Mouse (Mus musculus): Measurements from ENCODE around the gene Abca4. TPM values are rescaled to one million over a fixed set of nuclear protein-coding genes. Genes with fewer than 3 reads are reported as not detected.
A peak's percentile ranks its signal among the peaks of the same experiment; 100 is the strongest.
"Not testable (repeated sequence)": the region's sequence is repeated elsewhere in the genome, so short reads cannot be mapped to it uniquely, and the experiment has no call there.

Abca4 gene
- polyA plus RNA-seq, 1 experiment from 2014 or later: 1.5 TPM

- 67% methylated on average over 15 of the region's 15 CpGs for WGBS
- no peak overlapping the region for H3K4me3 ChIP-seq
- no peak overlapping the region for H3K9ac ChIP-seq
- H3K4me1 ChIP-seq: 0 out of 2 replicates have a peak, but pooled peaks cover 7% of the 10 kb centered on the region
- no peaks in the 10 kb centered on the region for H3K9me3 ChIP-seq
- H3K27me3 ChIP-seq: no peaks in the 10 kb centered on the region
- no peak overlapping the region for H3K27ac ChIP-seq
- ATAC-seq (ENCODE audit: borderline replicate concordance, extremely low read depth, low FRiP score, low TSS enrichment): no peak
- no peak overlapping the region for H3K4me2 ChIP-seq
- no peaks in the 10 kb centered on the region for H3K36me3 ChIP-seq
Observed at GRCm38 (mm10) chr3:122208296-122209225, 164.3 kb downstream of the Abca4 start.

DNA sequence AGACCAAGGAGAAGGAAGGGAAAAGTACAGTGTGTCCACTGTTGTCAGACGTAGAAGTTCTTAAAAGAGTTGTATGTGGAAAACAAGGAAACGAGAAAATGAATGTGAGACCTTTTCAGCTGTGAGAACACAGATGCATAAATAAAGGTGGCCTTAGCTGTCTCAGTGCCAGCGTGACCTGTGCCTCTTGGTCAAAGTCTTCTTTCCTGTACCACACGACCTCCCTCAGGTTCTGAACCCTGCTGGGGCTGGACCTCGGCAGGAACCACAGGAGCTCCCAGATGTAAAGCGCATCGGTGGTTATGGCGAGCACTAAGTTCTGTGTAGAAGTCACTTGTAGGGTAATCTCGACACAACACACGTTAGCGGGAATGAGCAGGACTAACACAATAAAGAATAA, 165.3 kb downstream of the Abca4 start:
- no peaks in the 10 kb centered on the region for H3K27me3 ChIP-seq
- H3K4me1 ChIP-seq: 0 out of 2 replicates have a peak, but pooled peaks cover 7% of the 10 kb centered on the region
- H3K4me2 ChIP-seq: no peak overlapping the region
- no peak overlapping the region for H3K4me3 ChIP-seq
- H3K27ac ChIP-seq: no peak overlapping the region
- WGBS: 84% methylated on average over 11 of the region's 11 CpGs
- H3K36me3 ChIP-seq: no peaks in the 10 kb centered on the region
- no peak overlapping the region for H3K9ac ChIP-seq
- H3K9me3 ChIP-seq: no peaks in the 10 kb centered on the region
- no peak for ATAC-seq (ENCODE audit: borderline replicate concordance, extremely low read depth, low FRiP score, low TSS enrichment)

DNA sequence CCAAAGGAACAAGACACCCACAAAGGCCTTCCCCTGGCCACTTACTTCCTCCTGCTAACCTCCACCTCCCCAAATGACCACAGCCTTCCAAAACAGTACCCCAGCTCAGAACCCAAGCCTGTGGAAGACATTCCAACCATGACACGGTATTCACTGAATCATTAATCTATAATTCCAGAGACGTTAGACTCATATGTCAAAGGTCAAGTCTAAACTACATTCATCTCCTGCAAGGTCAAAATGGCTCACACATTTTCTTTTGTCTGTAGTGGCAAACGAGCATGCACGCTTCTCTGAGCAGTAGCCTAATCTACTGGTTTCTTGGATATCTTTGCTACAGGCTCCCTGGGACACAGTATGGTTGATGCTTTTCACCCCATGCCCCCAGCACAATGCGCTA, 166.2 kb downstream of the Abca4 start:
- peak overlapping the region; percentile 5; the same call in 1 of the 2 replicates for H3K27ac ChIP-seq
- no peaks in the 10 kb centered on the region for H3K36me3 ChIP-seq
- no peak overlapping the region for H3K4me2 ChIP-seq
- no peak overlapping the region for H3K4me3 ChIP-seq
- H3K9ac ChIP-seq: no peak overlapping the region
- WGBS: 46% methylated on average over 5 of the region's 5 CpGs
- H3K27me3 ChIP-seq: no peaks in the 10 kb centered on the region
- H3K4me1 ChIP-seq: 0 out of 2 replicates have a peak, but pooled peaks cover 7% of the 10 kb centered on the region
- 0 out of 2 replicates have a peak, but pooled peaks have one; percentile 35 for ATAC-seq (ENCODE audit: borderline replicate concordance, extremely low read depth, low FRiP score, low TSS enrichment)
- H3K9me3 ChIP-seq: no peaks in the 10 kb centered on the region

GRCm38 (mm10) chr3:122210846-122211245, 166.6 kb downstream of the Abca4 start:
- Histone ChIP-seq H3K27me3 (no peaks in the 10 kb centered on the region), H3K9me3 (no peaks in the 10 kb centered on the region), H3K36me3 (no peaks in the 10 kb centered on the region), H3K27ac (0 out of 2 replicates have a peak overlapping the region, but pooled peaks have one; percentile 5), H3K4me2 (no peak overlapping the region), H3K9ac (no peak overlapping the region), H3K4me3 (no peak overlapping the region), H3K4me1 (0 out of 2 replicates have a peak, but pooled peaks cover 7% of the 10 kb centered on the region)
- ATAC-seq (ENCODE audit: borderline replicate concordance, extremely low read depth, low FRiP score, low TSS enrichment): peak; percentile 57; the same call in 1 of the 2 replicates
- 51% methylated on average over 7 of the region's 7 CpGs for WGBS

GRCm38 (mm10) chr3:122211446-122212125, 167.3 kb downstream of the Abca4 start:
- no peak overlapping the region for H3K4me2 ChIP-seq
- H3K4me1 ChIP-seq: 0 out of 2 replicates have a peak, but pooled peaks cover 7% of the 10 kb centered on the region
- H3K9me3 ChIP-seq: no peaks in the 10 kb centered on the region
- H3K4me3 ChIP-seq: no peak overlapping the region
- H3K27me3 ChIP-seq: no peaks in the 10 kb centered on the region
- H3K9ac ChIP-seq: no peak overlapping the region
- 58% methylated on average over 13 of the region's 13 CpGs for WGBS
- H3K36me3 ChIP-seq: no peaks in the 10 kb centered on the region
- no peak overlapping the region; the same call in 1 of the 2 replicates for H3K27ac ChIP-seq
- ATAC-seq (ENCODE audit: borderline replicate concordance, extremely low read depth, low FRiP score, low TSS enrichment): no peak

- no peak overlapping the region for H3K4me3 ChIP-seq
- no peak overlapping the region for H3K4me2 ChIP-seq
- no peaks in the 10 kb centered on the region for H3K9me3 ChIP-seq
- ATAC-seq (ENCODE audit: borderline replicate concordance, extremely low read depth, low FRiP score, low TSS enrichment): no peak
- 71% methylated on average over 3 of the region's 3 CpGs for WGBS
- H3K27ac ChIP-seq: no peak overlapping the region
- no peaks in the 10 kb centered on the region for H3K27me3 ChIP-seq
- no peaks in the 10 kb centered on the region for H3K4me1 ChIP-seq
- no peak overlapping the region for H3K9ac ChIP-seq
- no peaks in the 10 kb centered on the region for H3K36me3 ChIP-seq
Observed at GRCm38 (mm10) chr3:122221240-122222036, 177.2 kb downstream of the Abca4 start.

DNA sequence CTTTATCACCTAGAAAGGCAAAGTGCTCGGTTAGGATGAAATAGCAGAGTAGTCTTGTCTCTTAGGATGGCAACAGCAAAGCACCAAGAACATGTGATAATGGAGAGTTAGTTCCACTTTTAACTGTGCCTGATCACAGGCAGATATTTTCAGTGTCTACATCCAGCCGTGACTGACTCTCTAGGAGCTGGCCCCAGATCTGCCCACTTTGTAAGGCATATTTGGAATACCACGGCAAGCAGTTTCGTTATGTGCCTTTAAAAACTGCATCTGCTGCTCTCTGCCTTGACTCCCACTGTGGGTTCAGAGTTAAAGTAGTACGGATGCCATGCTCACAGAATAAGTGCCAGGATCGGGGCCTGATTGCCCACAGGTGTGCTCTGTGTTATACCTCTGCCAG, 182.7 kb downstream of the Abca4 start:
- H3K36me3 ChIP-seq; ATAC-seq (ENCODE audit: borderline replicate concordance, extremely low read depth, low FRiP score, low TSS enrichment); H3K9ac ChIP-seq; H3K9me3 ChIP-seq; H3K4me3 ChIP-seq; H3K27me3 ChIP-seq; H3K4me2 ChIP-seq; H3K27ac ChIP-seq; H3K4me1 ChIP-seq: not testable (repeated sequence)
- 58% methylated on average over 6 of the region's 6 CpGs for WGBS

Other genes with a start within 250 kb of the Abca4 start
- 75.4 and 82.5 TPM in 2 replicates for gene Abcd3, start 229.1 kb upstream of the Abca4 start, polyA plus RNA-seq (2015; fragmentation: Nextera tagmentation; extraction: Ambion mirVana)
- 55.9 and 59.5 TPM in 2 replicates for gene Arhgap29, start 91.9 kb upstream of the Abca4 start, polyA plus RNA-seq (2015; fragmentation: Nextera tagmentation; extraction: Ambion mirVana)
- 90.6 and 103 TPM in 2 replicates for gene Gclm, start 201.1 kb downstream of the Abca4 start, polyA plus RNA-seq (2015; fragmentation: Nextera tagmentation; extraction: Ambion mirVana)
- gene Dnttip2, start 229.9 kb downstream of the Abca4 start, polyA plus RNA-seq (2015; fragmentation: Nextera tagmentation; extraction: Ambion mirVana): 60.5 and 67.8 TPM in 2 replicates
- gene Bcar3, start 249.7 kb downstream of the Abca4 start, polyA plus RNA-seq (2015; fragmentation: Nextera tagmentation; extraction: Ambion mirVana): 14.7 and 16.2 TPM in 2 replicates

All from lung, embryonic 15.5 days (tissue).